Mouse (Mus musculus) stomach, embryonic 14.5 days (tissue): ENCODE measurements around the gene Exosc7. TPM values are rescaled to one million over a fixed set of nuclear protein-coding genes. Genes with fewer than 3 reads are reported as not detected.

Source experiments
- ATAC-seq: fragments of 200-750 bp; cut with Nextera tagmentation; 2 replicates; pipeline ENCODE4 v1.8.0; 2017; ENCODE audit warnings: low read depth, moderate TSS enrichment; ENCODE audit not compliant: insufficient number of reproducible peaks, insufficient read depth, low FRiP score
- H3K27ac ChIP-seq: fragments of 300-500 bp; sonication (generic); 2 replicates; pipeline ENCODE4 v1.5.1; 2014; ENCODE audit warnings: mild to moderate bottlenecking, low read length, moderate library complexity, mixed read lengths
- H3K27me3 ChIP-seq: fragments of 300-500 bp; sonication (generic); 2 replicates; pipeline ENCODE4 v1.6.1; 2014; ENCODE audit warnings: low read length, control low read depth, mixed read lengths; ENCODE audit not compliant: control insufficient read depth, insufficient read depth
- H3K36me3 ChIP-seq: fragments of 300-500 bp; sonication (generic); 2 replicates; pipeline ENCODE4 v1.6.1; 2014; ENCODE audit warnings: mild to moderate bottlenecking, control low read depth, low read length, moderate library complexity, mixed read lengths; ENCODE audit not compliant: control insufficient read depth, insufficient read depth
- H3K4me1 ChIP-seq: fragments of 300-500 bp; sonication (generic); 2 replicates; pipeline ENCODE4 v1.6.1; 2014; ENCODE audit warnings: low read length, control low read depth, mixed read lengths; ENCODE audit not compliant: control insufficient read depth, insufficient read depth
- H3K4me2 ChIP-seq: fragments of 300-500 bp; sonication (generic); replicated peaks from 2 replicates; pipeline ENCODE4 v1.6.1; 2014; ENCODE audit warnings: low read depth, low read length, control low read depth
- H3K4me3 ChIP-seq: fragments of 300-500 bp; sonication (generic); 2 replicates; pipeline ENCODE4 v1.5.1; 2014; ENCODE audit warnings: low read depth, low read length, control low read depth
- H3K9ac ChIP-seq: fragments of 300-500 bp; sonication (generic); replicated peaks from 2 replicates; pipeline ENCODE4 v1.6.1; 2014; ENCODE audit warnings: low read depth, mild to moderate bottlenecking, control low read depth, low read length, moderate library complexity, mixed read lengths
- H3K9me3 ChIP-seq: fragments of 300-500 bp; sonication (generic); 2 replicates; pipeline ENCODE4 v1.6.1; 2016; ENCODE audit warnings: low read depth, low read length, control low read depth; ENCODE audit not compliant: control insufficient read depth
- WGBS: fragments of 180-500 bp; shearing (Covaris S2); extraction: QIAGEN DNeasy Blood & Tissue Kit; methylation state at CpG from one replicate; pipeline ENCODE4 v1.1.7; 2014; 5-methylcytosine and 5-hydroxymethylcytosine counted together
- polyA plus RNA-seq: library from polyadenylated mRNA; unstranded; fragments of >200 nt; fragmentation: Nextera tagmentation; extraction: Ambion mirVana; gene quantifications from 2 replicates; pipeline ENCODE4 v1.2.1, GENCODE M21; 2014

Exosc7 gene
- polyA plus RNA-seq, 1 experiment from 2014 or later = 133 TPM

GRCm38 (mm10) chr9:123148430-123148829 is 35.4 kb downstream of the Exosc7 start:
- Histone ChIP-seq H3K4me1 (no peaks in the 10 kb centered on the region), H3K9ac (no peak overlapping the region), H3K4me2 (no peak overlapping the region), H3K27ac (no peak overlapping the region), H3K36me3 (no peaks in the 10 kb centered on the region), H3K27me3 (no peaks in the 10 kb centered on the region), H3K9me3 (peaks cover 9% of the 10 kb centered on the region; the same call in 1 of the 2 replicates), H3K4me3 (no peak overlapping the region)
- no peak for ATAC-seq
- 66% methylated on average over 5 of the region's 5 CpGs for WGBS

- H3K27ac ChIP-seq = no peak within 1 kb of the TSS
- no peak within 1 kb of the TSS for H3K4me3 ChIP-seq
Measured at GRCm38 (mm10) chr9:123150241-123151020, 37.4 kb downstream of the Exosc7 start, which contains the start of gene Clec3b. Gene Clec3b, plus strand, starts transcription at chr9:123150946.

GRCm38 (mm10) chr9:123151561-123151960 is 38.5 kb downstream of the Exosc7 start:
- no peak overlapping the region for H3K4me3 ChIP-seq
- WGBS = 44% methylated on average over 1 of the region's 1 CpGs

More at GRCm38 (mm10) chr9:123150241-123151020, 37.4 kb downstream of the Exosc7 start, which contains the start of gene Clec3b:
- WGBS = 79% methylated on average over 5 of the region's 5 CpGs
- no peak for ATAC-seq
- Histone ChIP-seq H3K4me1 (no peaks in the 10 kb centered on the region), H3K27me3 (no peaks in the 10 kb centered on the region), H3K9me3 (no peaks in the 10 kb centered on the region), H3K4me2 (no peak within 1 kb of the TSS), H3K36me3 (no peaks in the 10 kb centered on the region), H3K9ac (no peak within 1 kb of the TSS)

GRCm38 (mm10) chr9:123152026-123152425 is 39.0 kb downstream of the Exosc7 start:
- Histone ChIP-seq H3K27me3 (no peaks in the 10 kb centered on the region), H3K4me3 (no peak overlapping the region), H3K27ac (no peak overlapping the region), H3K9ac (no peak overlapping the region), H3K4me2 (no peak overlapping the region), H3K36me3 (no peaks in the 10 kb centered on the region), H3K9me3 (no peaks in the 10 kb centered on the region), H3K4me1 (no peaks in the 10 kb centered on the region)
- no peak for ATAC-seq
- 57% methylated on average over 3 of the region's 3 CpGs for WGBS

More at GRCm38 (mm10) chr9:123151561-123151960, 38.5 kb downstream of the Exosc7 start:
- H3K27ac ChIP-seq = no peak overlapping the region
- no peaks in the 10 kb centered on the region for H3K9me3 ChIP-seq
- no peak for ATAC-seq
- H3K4me1 ChIP-seq = no peaks in the 10 kb centered on the region
- no peak overlapping the region for H3K4me2 ChIP-seq
- no peak overlapping the region for H3K9ac ChIP-seq
- no peaks in the 10 kb centered on the region for H3K36me3 ChIP-seq
- no peaks in the 10 kb centered on the region for H3K27me3 ChIP-seq

DNA sequence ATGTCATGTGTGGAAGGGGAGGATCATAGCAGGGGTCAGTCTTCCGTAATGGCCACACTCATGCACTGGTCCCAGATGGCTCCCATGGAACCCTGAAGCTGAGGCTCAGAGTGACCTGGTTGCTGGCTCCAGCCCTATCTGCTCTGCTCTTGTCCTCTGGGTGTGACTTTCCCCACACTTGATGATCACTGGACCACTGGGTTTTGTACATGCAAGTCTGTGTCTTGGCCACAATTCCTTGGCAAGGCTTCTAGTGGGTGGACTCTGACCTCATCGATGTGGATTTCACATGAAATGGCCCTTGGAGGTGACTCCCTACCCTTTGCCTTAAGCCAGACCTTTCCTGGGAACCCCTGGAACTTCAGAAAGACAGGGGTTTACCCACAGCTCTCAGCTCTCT is 40.1 kb downstream of the Exosc7 start:
- H3K9ac ChIP-seq = no peak overlapping the region
- no peaks in the 10 kb centered on the region for H3K9me3 ChIP-seq
- H3K4me1 ChIP-seq = no peaks in the 10 kb centered on the region
- H3K36me3 ChIP-seq = no peaks in the 10 kb centered on the region
- no peak for ATAC-seq
- WGBS = 89% methylated on average over 2 of the region's 2 CpGs
- no peak overlapping the region for H3K4me3 ChIP-seq
- no peaks in the 10 kb centered on the region for H3K27me3 ChIP-seq
- H3K27ac ChIP-seq = no peak overlapping the region
- no peak overlapping the region for H3K4me2 ChIP-seq

- peak; percentile 71; the same call in 1 of the 2 replicates for ATAC-seq
- no peak overlapping the region for H3K27ac ChIP-seq
- no peaks in the 10 kb centered on the region for H3K36me3 ChIP-seq
- H3K4me1 ChIP-seq = no peaks in the 10 kb centered on the region
- H3K4me3 ChIP-seq = peak overlapping the region; percentile 16; the same call in 1 of the 2 replicates
- H3K27me3 ChIP-seq = no peaks in the 10 kb centered on the region
- H3K9ac ChIP-seq = no peak overlapping the region
- 25% methylated on average over 30 of the region's 30 CpGs for WGBS
- H3K4me2 ChIP-seq = peak overlapping the region; percentile 35
- no peaks in the 10 kb centered on the region for H3K9me3 ChIP-seq
Measured at GRCm38 (mm10) chr9:123156910-123157361, 43.9 kb downstream of the Exosc7 start.

DNA sequence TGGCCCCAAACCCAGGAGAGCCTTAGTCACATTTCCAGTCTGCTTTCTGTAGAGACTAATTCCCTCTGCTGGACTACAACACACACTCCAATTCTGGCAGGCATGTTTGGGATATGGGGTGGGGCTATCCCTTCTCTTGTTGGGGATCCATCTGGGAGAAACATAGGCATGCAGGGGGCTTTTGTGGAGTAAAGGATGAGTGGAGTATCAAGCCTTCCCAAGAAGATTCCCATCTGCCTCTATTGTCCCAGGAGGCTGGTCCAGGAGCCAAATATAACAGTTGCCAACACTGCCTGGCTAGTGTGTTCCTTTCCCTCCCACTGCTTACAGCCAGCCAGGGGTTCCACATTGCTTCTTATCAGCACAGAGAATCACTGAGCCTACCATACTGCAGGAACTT is 44.7 kb downstream of the Exosc7 start:
- no peaks in the 10 kb centered on the region for H3K36me3 ChIP-seq
- no peak overlapping the region for H3K4me3 ChIP-seq
- H3K9me3 ChIP-seq = no peaks in the 10 kb centered on the region
- H3K9ac ChIP-seq = no peak overlapping the region
- no peaks in the 10 kb centered on the region for H3K4me1 ChIP-seq
- no peak overlapping the region for H3K27ac ChIP-seq
- no peak for ATAC-seq
- H3K4me2 ChIP-seq = no peak overlapping the region
- no peaks in the 10 kb centered on the region for H3K27me3 ChIP-seq

GRCm38 (mm10) chr9:123158125-123158836 is 45.3 kb downstream of the Exosc7 start:
- Histone ChIP-seq H3K4me2 (no peak overlapping the region), H3K27ac (no peak overlapping the region)
- WGBS = 54% methylated on average over 8 of the region's 8 CpGs

More at GRCm38 (mm10) chr9:123158125-123158836, 45.3 kb downstream of the Exosc7 start:
- Histone ChIP-seq H3K4me3 (no peak overlapping the region), H3K4me1 (no peaks in the 10 kb centered on the region), H3K36me3 (no peaks in the 10 kb centered on the region), H3K27me3 (no peaks in the 10 kb centered on the region), H3K9me3 (no peaks in the 10 kb centered on the region), H3K9ac (no peak overlapping the region)
- ATAC-seq = no peak
